Mouse (Mus musculus) hindlimb bud, embryonic 11.5 days (tissue): ENCODE measurements at regions not wholly inside any gene's neighbourhood (a gene's known extent, or its start where the extent isn't known, plus 50 kb on each side); places are given as distances from the start of the nearest gene placed in this dataset.

Experiments used
- DNase-seq: peaks from one replicate; pipeline ENCODE4 v3.0.0-alpha.2; 2012; ENCODE audit warnings: low read depth, low spot score; ENCODE audit errors: extremely low spot score

DNA sequence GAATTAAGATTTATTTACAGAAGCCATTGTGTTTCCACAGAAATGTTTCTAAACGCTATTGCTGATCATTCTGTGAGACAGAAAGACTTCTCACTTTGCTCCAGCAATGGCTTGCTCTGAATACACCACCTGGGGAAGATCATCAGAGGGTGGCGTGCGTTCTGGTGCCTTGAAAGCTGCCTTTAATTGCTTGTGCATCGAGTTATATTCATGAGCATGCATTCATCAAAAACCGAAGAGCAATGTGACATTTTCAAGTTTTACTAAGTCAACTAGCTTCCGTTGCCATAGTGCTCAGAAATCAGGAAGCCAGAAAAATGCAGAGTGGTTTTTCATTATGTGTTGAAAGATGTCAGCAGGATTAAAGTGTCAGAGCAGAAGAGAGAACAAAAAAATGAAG is 85.0 kb upstream of the Pcdh18 start:
- no peak for DNase-seq

DNA sequence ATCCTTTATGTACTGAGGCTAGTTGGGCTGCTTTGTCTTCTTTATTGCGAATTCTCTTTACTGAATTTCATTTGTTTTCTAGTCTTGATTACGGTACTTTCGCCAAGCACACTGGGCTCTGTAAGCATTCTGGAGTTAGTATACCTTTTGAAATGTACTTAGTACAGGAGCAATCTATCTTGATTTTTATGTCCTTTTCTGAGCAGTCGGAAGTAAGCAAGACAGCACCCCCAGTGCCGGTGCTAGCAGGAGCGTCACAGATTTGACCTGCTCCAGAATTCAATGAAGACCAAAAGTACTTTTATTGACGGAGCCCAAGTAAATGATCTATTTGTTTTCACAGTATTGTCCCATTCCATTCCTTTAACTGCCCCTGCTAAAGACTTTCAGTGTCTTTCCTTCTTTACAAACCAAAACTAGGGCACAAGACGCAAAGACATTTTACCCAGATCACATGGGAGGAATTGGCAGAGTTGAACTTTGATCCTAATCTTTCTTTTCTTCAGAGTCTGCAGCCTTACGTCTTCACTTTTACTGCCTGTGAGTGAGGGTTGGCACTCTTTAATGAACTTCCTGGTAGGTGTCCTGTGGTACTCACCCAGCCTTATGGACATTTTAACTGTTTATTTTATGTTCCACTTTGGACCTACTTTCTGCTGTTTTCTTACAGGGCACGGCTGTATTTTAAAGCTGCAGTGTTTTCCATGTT is 83.5 kb upstream of the Pcdh18 start:
- no peak for DNase-seq

DNA sequence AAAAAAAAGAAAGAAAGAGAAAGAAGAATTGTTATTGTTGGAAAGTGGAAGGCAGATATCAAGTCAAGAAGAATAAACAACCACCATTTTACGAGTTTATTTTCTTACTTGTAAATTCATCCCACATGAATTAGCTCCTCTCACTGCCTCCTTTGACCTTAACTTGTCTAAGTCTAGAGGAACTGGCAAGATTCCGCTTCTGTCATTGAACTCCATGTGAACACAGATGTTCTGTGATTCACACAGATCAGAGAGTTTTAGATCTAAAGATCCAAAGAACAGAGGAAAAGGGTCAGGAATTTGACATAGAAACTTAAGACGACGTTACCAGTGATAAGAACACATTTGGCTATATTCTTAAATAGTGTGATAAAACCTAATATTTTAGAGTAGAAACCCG is 57.3 kb upstream of the Pcdh18 start:
- no peak for DNase-seq

DNA sequence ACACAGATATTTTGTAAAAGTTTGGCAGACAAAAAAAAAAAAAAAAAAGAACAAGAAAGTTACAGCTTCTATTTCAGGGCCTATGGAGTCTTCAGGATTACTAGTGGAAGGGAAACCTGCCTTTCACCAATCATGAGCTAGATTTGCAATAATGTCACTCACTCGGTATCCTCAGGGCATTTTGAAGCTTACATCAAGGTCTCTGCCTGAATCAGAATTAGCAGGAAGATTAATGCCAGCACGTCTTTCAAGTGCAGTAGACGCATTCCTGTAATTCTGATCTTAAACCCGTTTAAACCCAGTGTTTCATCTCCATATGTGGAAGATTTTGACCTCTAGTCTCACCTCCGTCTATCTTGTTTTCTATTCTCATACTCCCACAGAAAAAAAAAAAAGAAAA is 50.6 kb upstream of the Pcdh18 start:
- DNase-seq, result peak; percentile 39

DNA sequence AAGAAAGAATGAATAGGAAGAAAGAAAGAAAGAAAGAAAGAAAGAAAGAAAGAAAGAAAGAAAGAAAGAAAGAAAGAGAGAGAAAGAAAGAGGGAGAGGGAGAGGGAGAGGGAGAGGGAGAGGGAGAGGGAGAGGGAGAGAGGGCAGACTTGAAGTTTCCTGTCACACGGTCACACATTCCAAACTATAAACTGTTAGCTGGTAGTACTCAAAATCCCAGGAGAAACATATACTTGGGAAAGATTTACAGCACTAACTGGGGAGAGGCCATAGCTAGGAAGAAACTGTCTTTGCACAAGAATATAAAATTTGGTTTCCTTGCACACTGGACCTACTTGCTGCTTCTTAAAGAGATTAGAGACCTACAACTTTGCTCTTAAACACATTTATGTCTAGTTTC is 50.2 kb upstream of the Pcdh18 start:
- DNase-seq, result peak; percentile 30
